ENCODE assay signal across 7 mouse cellular contexts in the genomic region with DNA sequence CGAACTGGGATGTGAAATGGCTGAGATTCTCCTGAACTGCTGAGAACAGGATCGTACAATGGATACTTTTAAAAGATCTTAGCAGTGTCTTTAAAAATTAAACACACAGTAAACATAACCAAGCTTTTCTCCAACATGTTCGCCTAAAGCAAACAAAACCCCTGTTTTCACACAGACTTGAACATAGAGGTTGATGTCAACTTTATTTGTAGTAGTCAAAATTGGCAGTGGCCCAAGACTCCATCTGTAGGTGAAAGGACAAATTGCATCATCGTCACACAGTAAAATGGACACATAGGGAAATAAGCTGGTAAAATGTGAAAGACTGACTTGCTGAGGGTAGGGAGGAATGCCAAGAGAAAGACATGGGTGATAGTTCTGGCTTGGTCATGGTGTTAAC.
DNase-seq lines count a peak whose midpoint lies in the region; ATAC-seq and TF ChIP-seq lines count a peak whose summit lies in the region.

No protein-coding gene starts in this region.

- TF ChIP-seq RAD21 in MEL (IDR thresholded peaks at IDR 0.05; ENCODE audit: low read depth, low read length) = no peak

- H3K36me3 ChIP-seq in kidney, embryonic 16.5 days (ENCODE audit: insufficient read depth, low read length) = peaks cover 10% of the 10 kb centered on the region
- no peaks in the 10 kb centered on the region for H3K36me3 ChIP-seq in MEL (ENCODE audit: control insufficient read depth in 1 of 2, insufficient read depth in 2 of 2, low read length in 2 of 2)
- no peaks in the 10 kb centered on the region for H3K36me3 ChIP-seq in liver, embryonic 14.5 days (replicated peaks; ENCODE audit: control insufficient read depth, insufficient read depth, low read depth)

- peaks cover 6% of the 10 kb centered on the region for H3K9me3 ChIP-seq in kidney, embryonic 16.5 days (ENCODE audit: low read length)
- H3K9me3 ChIP-seq in MEL (replicated peaks; ENCODE audit: insufficient read depth, low read length) = no peaks in the 10 kb centered on the region
- no peaks in the 10 kb centered on the region; the same call in 1 of the 2 replicates for H3K9me3 ChIP-seq in liver, embryonic 14.5 days (ENCODE audit: control insufficient read depth, low read length)

- no peak overlapping the region for H3K4me2 ChIP-seq in kidney, embryonic 16.5 days (replicated peaks; ENCODE audit: low read depth, low read length)
- no peak overlapping the region for H3K4me2 ChIP-seq in liver, embryonic 14.5 days (ENCODE audit: low read depth)

- no peak for TF ChIP-seq EP300 in MEL (IDR thresholded peaks at IDR 0.05; ENCODE audit: low read depth in 1 of 2, low read length in 2 of 2)
- TF ChIP-seq EP300 in liver, embryonic 14.5 days (IDR thresholded peaks at IDR 0.05; ENCODE audit: low read depth) = no peak

- H3K4me1 ChIP-seq in kidney, embryonic 16.5 days (ENCODE audit: insufficient read depth, low read length) = no peaks in the 10 kb centered on the region
- no peaks in the 10 kb centered on the region for H3K4me1 ChIP-seq in MEL (ENCODE audit: control insufficient read depth in 1 of 2, insufficient read depth in 2 of 2, low read length in 2 of 2)
- peaks cover 0 to 4% of the 10 kb centered on the region in 2 experiments; a peak in 1 of 4 replicates for H3K4me1 ChIP-seq in liver, embryonic 14.5 days (replicated peaks; ENCODE audit: control insufficient read depth in 2 of 2, insufficient read depth in 2 of 2, low read length in 1 of 2)

- TF ChIP-seq POLR2A in MEL (IDR thresholded peaks at IDR 0.05; ENCODE audit: control insufficient read depth in 1 of 2, insufficient read depth in 1 of 2, low read depth in 1 of 2, low read length in 2 of 2, poor library complexity in 1 of 2) = no peak

- no peaks in the 10 kb centered on the region for H3K79me2 ChIP-seq in MEL (ENCODE audit: control insufficient read depth, insufficient read depth, low read length, poor library complexity)

- H3K4me3 ChIP-seq in kidney, embryonic 16.5 days (ENCODE audit: low read length) = no peak overlapping the region
- no peak overlapping the region for H3K4me3 ChIP-seq in MEL (ENCODE audit: control insufficient read depth in 1 of 2, insufficient read depth in 1 of 2, low read depth in 2 of 2, low read length in 2 of 2)
- no peak overlapping the region for H3K4me3 ChIP-seq in liver, embryonic 14.5 days (ENCODE audit: insufficient read depth in 1 of 2, low read depth in 2 of 2, low read length in 2 of 2)

- ATAC-seq in kidney, embryonic 16.5 days (ENCODE audit: low FRiP score, low TSS enrichment) = no peak
- no peak for ATAC-seq in liver, embryonic 14.5 days (ENCODE audit: insufficient read depth)

- H3K9ac ChIP-seq in kidney, embryonic 16.5 days (replicated peaks; ENCODE audit: low read length) = no peak overlapping the region
- H3K9ac ChIP-seq in MEL (ENCODE audit: control insufficient read depth, low read depth, low read length, poor library complexity, severe bottlenecking) = no peak overlapping the region
- no peak overlapping the region for H3K9ac ChIP-seq in liver, embryonic 14.5 days (replicated peaks)

- TF ChIP-seq CTCF in MEL (IDR thresholded peaks at IDR 0.05 in 2 of 3, conservative IDR thresholded peaks at IDR 0.05 in 1 of 3; ENCODE audit: control insufficient read depth in 1 of 3, insufficient read depth in 1 of 3, low read depth in 2 of 3, low read length in 3 of 3, poor library complexity in 1 of 3, severe bottlenecking in 1 of 3) = no peak
- TF ChIP-seq CTCF in liver, embryonic 14.5 days (IDR thresholded peaks at IDR 0.05; ENCODE audit: low read depth) = no peak

- no peaks in the 10 kb centered on the region for H3K27me3 ChIP-seq in kidney, embryonic 16.5 days (ENCODE audit: insufficient read depth, low read length)
- H3K27me3 ChIP-seq in MEL (ENCODE audit: control insufficient read depth in 1 of 2, insufficient read depth in 2 of 2, low read length in 2 of 2) = no peaks in the 10 kb centered on the region
- H3K27me3 ChIP-seq in liver, embryonic 14.5 days (ENCODE audit: control insufficient read depth, insufficient read depth, low read length) = no peaks in the 10 kb centered on the region

- peak; percentile 45 for DNase-seq in kidney, adult 18-20 months
- peak; percentile 4 for DNase-seq in MEL (ENCODE audit: low read depth, low spot score)
- DNase-seq in cerebellum, postnatal 10 days = peak; percentile 59 to 69
- peak; percentile 30 to 41 (median 32) for DNase-seq in liver, embryonic 14.5 days (ENCODE audit: low read depth in 3 of 3, low spot score in 3 of 3)
- peak; percentile 62 for DNase-seq in thymus, postnatal 0 days (ENCODE audit: low spot score)
- no peak for DNase-seq in frontal cortex, postnatal 36 days (ENCODE audit: low spot score in 2 of 2)

- WGBS in kidney, embryonic 16.5 days = 62% methylated on average over 4 of the region's 4 CpGs
- 46% methylated on average over 4 of the region's 4 CpGs for WGBS in liver, embryonic 14.5 days (ENCODE audit: insufficient replicate concordance)

- no peak overlapping the region for H3K27ac ChIP-seq in kidney, embryonic 16.5 days (ENCODE audit: low read length)
- H3K27ac ChIP-seq in MEL (ENCODE audit: control insufficient read depth, low read depth, low read length) = no peak overlapping the region
- no peak overlapping the region for H3K27ac ChIP-seq in liver, embryonic 14.5 days

TF ChIP-seq in MEL, 35 proteins besides CTCF, POLR2A, EP300 and RAD21:
- TF ChIP-seq NELFE (IDR thresholded peaks at IDR 0.05; ENCODE audit: low read depth, low read length) = no peak
- no peak for TF ChIP-seq UBTF (IDR thresholded peaks at IDR 0.05; ENCODE audit: borderline replicate concordance, insufficient read depth, low read depth, low read length)
- TF ChIP-seq BHLHE40 (IDR thresholded peaks at IDR 0.05; ENCODE audit: borderline replicate concordance, low read depth, low read length) = no peak
- TF ChIP-seq TCF12 (IDR thresholded peaks at IDR 0.05; ENCODE audit: low read depth, low read length) = no peak
- no peak for TF ChIP-seq KAT2A (conservative IDR thresholded peaks at IDR 0.05; ENCODE audit: low read depth, low read length)
- TF ChIP-seq GABPA (IDR thresholded peaks at IDR 0.05; ENCODE audit: low read depth, low read length) = no peak
- TF ChIP-seq MEF2A (IDR thresholded peaks at IDR 0.05; ENCODE audit: extremely low read depth, insufficient replicate concordance, low read depth, low read length, poor library complexity, severe bottlenecking) = no peak
- no peak for TF ChIP-seq MXI1 (IDR thresholded peaks at IDR 0.05; ENCODE audit: low read depth, low read length)
- no peak for TF ChIP-seq ZNF384 (IDR thresholded peaks at IDR 0.05; ENCODE audit: low read depth, low read length)
- no peak for TF ChIP-seq HCFC1 (IDR thresholded peaks at IDR 0.05; ENCODE audit: low read depth, low read length)
- no peak for TF ChIP-seq MYB (IDR thresholded peaks at IDR 0.05; ENCODE audit: low read depth, low read length)
- TF ChIP-seq ELF1 (IDR thresholded peaks at IDR 0.05; ENCODE audit: low read depth, low read length) = no peak
- no peak for TF ChIP-seq MAZ (IDR thresholded peaks at IDR 0.05; ENCODE audit: low read depth, low read length)
- no peak for TF ChIP-seq SMC3 (IDR thresholded peaks at IDR 0.05; ENCODE audit: low read depth, low read length)
- TF ChIP-seq ETS1 (IDR thresholded peaks at IDR 0.05; ENCODE audit: low read depth, low read length) = no peak
- no peak for TF ChIP-seq ZC3H11A (IDR thresholded peaks at IDR 0.05; ENCODE audit: low read depth, low read length)
- TF ChIP-seq TBP (IDR thresholded peaks at IDR 0.05; ENCODE audit: low read depth, low read length) = no peak
- TF ChIP-seq POLR2AphosphoS5 (IDR thresholded peaks at IDR 0.05; ENCODE audit: borderline replicate concordance, low read depth, low read length) = no peak

Comparison
In these comparisons a context has a peak if more than half of its experiments do, and no peak if none do; other contexts are left out.
1. DNase-seq: peak in kidney, adult 18-20 months (single experiment), MEL (single experiment), cerebellum, postnatal 10 days (2 of 2), liver, embryonic 14.5 days (3 of 3) and thymus, postnatal 0 days (single experiment); none in frontal cortex, postnatal 36 days (0 of 2).